Mouse (Mus musculus): Measurements from ENCODE around the gene Ccdc124.

Ccdc124 gene

DNA sequence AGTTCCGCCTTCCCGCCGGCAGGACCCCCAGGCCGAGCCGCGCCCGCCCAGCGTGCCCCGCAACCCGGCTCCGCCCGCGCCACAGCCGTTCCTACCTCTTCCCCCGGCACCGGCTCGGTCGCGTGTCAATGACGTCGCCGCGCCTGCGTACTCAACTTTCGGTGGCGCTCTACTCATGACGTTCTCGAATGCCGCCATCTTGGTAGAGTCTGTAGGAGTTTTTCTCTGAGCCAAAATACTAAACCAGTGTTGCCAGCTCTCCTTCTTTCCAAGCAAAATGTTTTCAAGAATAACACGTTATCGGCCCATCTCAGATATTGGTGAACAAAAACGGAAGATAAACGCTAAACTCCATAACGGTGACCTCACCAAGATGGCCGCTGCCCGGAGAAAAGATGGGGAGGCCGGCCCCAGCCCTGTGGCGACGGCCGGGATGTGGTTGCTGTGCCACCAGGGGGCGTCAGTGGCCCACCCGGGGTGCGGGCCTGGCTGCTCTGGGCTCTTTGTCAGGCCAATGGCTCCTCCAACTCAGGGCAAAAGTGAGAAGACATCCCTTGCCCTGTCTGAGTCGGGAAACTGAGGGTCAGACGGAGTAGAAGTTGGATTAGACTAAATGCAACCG is at the start of gene Ccdc124:
Gene Ccdc124, minus strand, starts transcription at position 572 of the 622 bp plus-strand sequence.
- peak; percentile 89 for DNase-seq (ENCODE audit: low spot score)

DNA sequence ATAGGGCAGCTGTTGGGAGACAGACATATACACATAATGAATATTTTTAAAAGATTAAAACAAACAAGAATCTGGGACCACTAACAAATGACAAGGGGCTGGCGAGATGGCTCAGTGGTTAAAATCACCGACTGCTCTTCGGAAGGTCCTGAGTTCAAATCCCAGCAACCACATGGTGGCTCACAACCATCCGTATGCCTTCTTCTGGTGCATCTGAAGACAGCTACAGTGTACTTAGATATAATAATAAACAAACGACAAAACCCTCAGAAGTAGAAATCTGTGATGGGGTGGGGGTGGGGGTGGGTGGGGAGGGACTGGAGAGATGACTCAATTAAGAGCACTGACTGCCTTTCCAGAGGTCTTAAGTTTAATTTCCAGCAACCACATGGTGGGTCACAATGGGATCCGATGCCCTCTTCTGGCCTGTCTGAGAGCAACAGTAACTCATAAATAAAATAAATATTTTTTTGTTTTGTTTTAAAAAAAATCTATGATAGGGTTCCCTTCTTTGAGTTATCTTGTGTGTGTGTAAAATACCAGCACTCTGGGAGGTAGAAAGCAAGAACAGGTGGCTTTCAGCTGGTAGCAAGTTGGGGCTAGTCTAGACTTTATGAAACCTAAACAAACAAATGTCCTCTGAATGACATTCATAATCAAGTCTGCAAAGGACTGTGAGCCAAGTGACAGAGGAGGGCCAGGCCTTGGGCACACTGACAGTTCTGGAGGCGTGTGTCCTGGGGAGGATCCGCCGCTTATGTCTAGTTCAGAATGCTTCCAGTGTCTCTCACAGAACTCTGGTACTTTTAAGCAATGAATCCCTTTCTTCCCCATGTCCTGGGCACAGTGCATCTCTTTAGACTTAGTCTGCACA is 46.6 kb upstream of the Ccdc124 start:
- DNase-seq (ENCODE audit: low spot score), result no peak

DNA sequence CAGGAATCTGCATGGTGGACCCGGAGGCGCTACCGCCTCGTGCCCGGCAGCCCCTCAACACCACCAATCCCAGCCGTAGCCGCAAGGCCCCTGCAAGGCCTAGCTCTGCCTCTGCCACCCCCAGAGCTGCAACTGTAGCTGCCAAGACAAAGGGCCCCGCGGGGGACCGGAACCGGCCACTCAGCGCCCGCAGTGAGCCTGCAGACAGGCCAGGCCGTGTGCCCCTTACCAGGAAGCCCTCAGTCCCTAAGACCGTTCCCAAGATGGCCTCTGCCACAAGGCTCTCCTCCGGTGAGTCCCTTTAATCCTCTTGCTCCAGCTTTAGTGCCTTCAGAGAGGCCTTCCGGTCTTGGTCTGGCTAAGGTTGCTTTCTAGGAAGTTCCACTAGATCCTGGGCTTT is 41.0 kb upstream of the Ccdc124 start:
- DNase-seq (ENCODE audit: low spot score), result no peak

DNA sequence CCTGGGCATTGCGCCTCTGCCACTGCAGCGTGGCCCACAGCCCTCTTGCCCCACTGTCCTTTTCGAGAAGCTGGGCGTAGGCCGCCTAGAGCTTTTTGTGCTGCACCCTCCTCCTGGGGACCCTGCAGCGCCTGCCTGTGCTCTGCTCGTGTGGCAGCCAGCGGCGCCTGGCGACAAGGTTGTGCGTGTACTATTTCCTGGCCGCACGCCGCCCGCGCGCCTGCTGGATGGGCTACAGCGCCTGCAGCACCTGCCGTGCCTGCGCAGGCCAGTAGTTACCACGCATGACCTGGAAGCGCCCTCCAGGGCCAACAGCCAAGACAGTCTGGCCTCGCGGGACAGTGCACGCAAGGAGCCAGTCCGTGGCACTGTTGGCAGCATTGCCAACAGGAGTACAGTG is 39.8 kb upstream of the Ccdc124 start:
- DNase-seq (ENCODE audit: low spot score), result no peak

DNA sequence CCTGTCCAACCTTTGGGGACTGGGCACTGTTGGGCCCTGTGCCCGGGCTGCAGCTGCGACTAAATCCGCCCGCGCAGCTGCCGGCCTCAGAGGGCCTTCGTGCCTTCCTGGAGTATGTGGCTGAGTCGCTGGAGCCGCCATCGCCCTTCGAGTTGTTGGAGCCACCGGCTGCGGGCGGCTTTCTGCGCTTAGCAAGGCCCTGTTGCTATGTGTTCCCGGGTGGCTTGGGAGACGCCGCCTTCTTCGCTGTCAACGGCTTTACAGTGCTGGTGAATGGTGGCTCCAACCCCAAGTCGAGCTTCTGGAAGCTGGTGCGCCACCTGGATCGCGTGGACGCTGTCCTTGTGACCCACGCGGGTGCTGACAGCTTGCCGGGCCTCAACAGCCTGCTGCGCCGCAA is 39.2 kb upstream of the Ccdc124 start:
- DNase-seq (ENCODE audit: low spot score), result no peak

DNA sequence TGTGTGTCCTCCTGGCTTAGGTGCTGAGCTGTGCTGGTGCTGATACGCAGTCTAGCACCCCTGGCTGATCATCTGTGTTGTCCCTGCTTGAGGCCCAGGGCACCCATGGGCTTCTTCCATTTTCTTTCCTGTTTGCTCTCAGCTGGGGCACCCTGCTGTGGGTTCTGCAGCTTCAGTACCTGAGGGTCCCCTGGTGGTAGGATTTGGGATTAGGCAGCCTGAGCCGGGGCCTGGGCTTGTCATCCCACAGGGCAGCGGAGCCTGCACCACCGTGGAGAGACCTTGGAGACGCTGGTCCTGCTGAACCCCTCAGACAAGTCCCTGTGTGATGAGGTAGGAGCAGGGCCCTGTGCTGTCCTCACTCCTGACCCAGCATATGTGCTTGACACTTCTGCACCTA is 37.9 kb upstream of the Ccdc124 start:
- no peak for DNase-seq (ENCODE audit: low spot score)

DNA sequence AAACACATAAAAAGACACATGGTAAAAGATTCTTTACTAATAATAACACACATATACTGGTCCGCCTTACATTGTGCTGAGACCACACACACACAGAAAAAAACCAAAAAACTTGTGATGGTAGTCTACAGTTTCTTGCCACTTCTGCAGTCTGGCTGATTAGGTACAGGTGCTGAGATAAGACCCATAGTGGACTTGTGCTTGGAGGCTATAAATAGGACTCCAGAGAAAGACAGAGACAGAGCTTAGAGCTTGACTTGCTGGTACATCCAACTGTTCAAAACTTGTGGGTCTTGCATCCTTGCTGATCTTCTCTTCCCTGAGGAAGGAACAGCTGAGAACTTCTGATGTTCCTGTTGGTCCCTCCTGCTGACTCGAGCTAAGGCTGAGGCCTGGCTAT is 33.8 kb upstream of the Ccdc124 start:
- no peak for DNase-seq (ENCODE audit: low spot score)

DNA sequence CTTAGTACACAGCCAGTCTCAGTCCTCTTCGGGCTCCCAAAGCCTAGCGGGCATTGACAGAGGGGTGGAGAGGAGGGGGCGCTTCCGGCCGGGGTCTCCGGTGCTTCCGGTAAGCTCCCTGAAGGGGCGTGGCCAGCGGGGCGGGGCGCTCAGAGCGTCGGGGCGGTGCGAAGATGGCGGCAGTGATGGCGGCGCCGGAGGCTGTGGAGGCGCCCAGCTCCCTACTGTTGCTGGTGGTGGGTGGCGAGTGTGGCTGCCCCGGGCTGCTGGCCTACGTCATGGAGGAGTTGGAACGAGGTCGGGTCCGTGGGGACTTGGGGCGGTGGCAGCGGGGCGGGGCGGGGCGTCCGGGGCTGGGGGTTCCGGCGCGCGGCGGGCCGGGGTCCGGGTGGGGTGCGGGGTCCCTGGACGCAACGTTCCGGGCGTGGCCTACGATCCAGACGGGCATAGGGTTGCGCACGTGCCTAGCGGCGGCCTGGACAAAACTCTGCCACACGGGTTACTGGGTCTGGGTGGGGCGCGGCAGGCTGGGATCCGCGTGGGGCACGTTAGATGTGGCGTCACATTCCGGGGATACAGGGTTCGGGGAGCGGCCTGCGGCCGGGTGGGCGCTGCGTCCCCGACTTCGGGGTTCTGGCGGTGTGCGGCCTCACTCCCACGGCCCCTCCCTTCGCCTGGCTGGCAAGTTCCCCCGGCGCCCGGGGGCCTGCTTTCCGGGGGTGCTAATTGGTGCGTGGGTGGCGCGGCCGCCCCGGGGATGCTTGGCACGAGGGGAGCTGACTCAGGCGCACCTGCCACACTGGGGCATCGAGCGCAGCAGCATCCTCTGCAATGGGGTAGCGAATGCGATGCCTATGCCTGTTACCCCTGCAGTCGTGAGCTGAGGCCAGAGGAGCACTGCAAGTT is 32.3 kb upstream of the Ccdc124 start, which contains the start of gene Map1s:
Gene Map1s, plus strand, starts transcription at position 102 of the 906 bp plus-strand sequence.
- DNase-seq (ENCODE audit: low spot score), result peak; percentile 62

DNA sequence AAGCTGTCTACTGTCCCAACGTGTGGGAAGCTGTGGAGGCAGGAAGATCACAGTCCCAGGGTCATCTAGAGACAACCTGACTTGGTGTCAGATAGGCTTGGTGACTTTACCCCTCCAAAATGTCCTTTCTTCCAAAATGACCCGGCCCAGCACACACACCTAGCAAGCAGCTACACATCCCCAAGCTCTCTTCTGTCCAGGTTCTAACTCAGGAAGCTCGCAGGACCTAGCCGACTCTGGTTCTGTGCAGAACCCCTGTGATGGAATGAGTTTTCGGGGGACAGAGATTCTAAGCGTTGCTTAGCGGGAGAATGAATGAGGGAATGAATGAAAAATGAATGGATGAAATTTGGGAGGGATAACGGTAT is 31.7 kb upstream of the Ccdc124 start:
- no peak for DNase-seq (ENCODE audit: low spot score)

DNA sequence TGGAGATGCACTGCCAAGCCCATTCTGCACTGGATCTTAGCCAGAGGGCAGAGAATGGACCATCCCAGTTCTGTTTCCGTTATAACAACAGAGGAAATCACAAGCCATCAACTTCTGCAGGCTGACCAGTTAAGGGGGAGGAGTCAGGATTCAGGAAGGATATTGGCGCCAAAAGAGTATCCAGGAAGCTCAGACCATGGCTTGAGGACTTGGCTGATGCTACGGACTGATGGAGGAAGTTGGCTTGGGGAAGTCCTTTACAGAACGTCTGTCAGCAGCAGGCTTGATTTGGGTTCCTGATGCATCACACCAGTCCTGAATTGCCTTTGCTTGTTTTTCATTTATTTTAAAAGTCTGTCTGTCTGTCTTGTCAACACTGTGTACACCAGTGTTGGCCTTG is 30.8 kb upstream of the Ccdc124 start:
- DNase-seq (ENCODE audit: low spot score), result no peak

DNA sequence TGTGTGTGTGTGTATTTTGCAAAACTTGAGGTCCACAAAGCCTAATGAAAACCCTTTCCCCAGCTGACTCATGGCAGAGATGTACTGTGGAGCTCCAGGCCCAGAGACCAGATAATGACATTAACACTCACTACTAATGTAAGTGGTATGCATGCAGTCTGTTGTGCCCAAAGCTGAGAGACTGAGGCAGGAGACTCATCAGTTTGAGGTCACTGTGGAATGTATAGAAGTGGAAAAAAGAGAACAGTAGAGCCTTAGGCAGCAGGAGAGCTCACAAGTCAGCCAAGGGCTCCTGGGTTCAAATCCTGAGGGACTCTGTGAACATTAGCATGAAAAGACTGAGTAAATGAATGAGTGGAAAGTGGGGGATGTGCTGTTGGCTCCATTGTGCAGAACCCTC is 29.8 kb upstream of the Ccdc124 start:
- DNase-seq (ENCODE audit: low spot score), result no peak

DNA sequence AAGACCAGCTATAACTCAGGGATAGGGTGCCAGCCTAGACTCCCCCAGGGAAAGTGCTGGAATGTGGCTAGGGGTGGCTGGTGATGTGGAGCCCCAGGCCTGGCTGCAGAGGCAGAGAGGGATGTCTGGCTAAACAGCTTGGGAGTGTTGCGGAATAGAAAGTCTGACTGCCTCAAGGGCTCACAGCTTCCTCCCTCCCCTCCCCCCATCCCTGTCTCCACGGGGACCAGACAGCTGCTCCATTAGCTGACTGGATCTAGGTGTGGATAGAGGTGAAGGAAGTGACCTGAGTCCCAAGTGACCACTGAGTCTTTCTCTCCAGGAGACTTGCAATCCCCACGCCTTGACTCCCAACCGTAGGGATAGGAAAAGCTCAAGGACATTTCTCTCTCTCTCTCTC is 29.4 kb upstream of the Ccdc124 start:
- no peak for DNase-seq (ENCODE audit: low spot score)

DNA sequence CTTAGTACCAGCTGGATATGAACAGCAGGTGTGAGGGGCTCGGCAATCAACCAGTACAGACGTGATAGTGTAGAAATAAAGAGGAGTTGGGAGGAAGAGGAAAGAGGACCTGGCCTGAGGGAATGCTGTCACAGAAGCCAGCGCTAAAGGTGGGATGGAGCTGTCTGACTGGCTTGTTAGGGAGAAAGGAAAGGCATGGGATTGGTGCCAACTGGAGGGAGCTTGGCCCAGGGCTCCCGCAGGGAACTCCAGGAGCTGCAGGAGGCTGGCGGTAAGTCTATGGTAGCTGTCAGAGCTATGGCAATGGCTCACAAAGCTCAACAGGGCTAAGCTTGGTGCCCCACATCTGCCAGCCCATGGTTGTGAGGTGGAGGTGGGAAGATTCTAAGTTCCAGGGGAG is 28.5 kb upstream of the Ccdc124 start:
- DNase-seq (ENCODE audit: low spot score), result no peak

DNA sequence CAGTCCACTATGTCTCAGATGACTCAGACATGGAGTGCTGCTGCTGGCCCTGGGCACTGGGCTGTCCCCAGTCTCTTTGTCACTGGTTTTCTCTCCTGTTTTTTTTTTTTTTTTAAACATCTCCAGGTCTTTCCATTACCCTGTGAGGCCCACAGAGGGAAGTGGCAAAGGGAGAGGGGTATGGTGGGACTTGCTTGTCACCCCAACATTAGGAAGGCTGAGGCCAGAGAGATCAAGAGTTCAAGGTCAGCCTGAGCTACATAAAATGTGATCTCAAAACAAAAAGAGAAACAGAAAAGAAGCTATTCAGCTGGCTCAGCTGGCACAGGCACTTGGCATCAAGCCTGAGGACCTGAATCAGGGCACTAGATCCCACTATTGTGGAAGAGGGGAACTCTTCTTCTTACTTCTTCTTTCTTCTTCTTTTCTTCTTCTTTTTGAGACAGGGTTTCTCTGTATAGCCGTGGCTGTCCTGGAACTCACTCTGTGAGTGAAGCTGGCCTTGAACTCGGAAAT is 27.2 kb upstream of the Ccdc124 start:
- DNase-seq (ENCODE audit: low spot score), result no peak

DNA sequence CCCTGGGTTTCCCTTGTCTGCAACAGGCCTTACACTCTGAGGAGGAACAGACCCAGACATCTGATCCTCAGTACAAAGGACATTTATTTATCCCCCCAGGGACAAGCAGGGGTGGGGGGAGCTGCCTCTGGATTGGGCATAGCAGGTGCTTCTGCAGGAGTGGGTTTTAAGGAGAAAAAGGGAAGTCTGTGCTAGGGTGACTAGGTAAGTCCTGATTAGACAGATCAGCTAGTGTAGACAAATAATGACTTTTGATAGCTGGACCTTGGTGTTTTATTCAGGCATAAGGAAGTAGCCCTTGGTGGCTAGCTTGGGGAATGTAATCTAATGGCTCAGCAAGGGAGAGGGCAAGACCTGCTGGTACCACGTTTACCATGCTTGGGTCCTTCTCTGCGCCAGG is 25.5 kb upstream of the Ccdc124 start:
- no peak for DNase-seq (ENCODE audit: low spot score)

DNA sequence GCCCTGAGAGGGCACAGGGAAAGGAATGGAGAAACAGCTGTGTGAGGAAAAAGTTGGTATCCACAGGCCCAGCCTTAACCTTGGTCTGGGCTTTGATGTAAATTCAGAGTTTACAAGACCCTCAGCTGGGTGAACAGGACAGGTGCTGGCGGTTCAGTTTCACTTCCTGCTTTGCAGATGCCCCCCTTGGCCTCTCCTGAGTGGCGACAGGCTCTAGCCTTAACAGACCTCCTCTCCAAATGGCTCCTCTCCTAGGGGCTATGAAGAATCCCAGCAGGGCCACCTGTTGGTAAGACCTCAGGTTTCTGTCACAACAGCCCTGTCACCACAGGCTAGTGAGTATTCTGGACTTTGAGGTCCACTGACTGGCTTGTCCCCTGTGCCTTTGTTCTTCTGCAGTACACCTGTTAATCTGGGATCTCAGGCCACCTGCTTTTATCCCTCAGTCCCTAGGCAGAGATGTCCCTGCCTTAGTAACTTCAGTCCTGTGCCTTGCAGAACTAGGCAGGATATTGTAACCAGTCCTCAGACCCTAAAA is 25.0 kb upstream of the Ccdc124 start:
- DNase-seq (ENCODE audit: low spot score), result no peak

DNA sequence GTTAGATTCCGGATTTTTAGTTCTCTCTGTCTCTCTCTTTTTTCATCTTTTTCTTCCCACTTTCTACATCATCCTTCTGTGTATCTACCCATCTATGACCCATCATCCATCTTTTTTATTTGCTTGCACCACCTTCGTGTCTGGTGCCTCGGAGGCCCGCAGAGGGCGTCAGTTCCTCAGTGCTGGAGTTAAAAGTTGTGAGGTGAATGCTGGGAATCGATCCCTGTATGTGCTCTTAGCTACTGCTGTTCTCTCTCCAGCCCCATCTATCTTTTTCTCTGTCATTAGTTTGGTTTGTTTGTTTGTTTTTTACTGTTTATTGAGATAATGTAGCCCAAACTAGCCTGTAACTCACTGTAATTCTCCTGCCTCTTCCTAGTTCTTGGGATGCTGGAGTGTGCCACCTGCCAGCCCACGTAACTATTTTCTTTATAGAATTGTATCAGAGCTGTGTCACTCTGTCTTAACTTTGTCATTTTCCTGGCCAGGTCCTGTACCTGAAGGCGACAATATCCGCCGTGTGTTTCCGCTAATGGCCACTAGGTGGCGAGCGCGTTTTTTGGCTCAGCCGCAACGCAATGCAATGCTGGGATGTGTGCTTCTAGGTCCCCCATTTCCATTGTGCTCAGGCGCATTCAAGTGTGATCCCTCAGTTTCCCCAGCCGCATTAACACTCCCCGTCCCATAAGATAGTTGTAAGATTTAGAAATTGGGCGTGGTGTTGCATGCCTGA is 24.1 kb upstream of the Ccdc124 start:
- no peak for DNase-seq (ENCODE audit: low spot score)

DNA sequence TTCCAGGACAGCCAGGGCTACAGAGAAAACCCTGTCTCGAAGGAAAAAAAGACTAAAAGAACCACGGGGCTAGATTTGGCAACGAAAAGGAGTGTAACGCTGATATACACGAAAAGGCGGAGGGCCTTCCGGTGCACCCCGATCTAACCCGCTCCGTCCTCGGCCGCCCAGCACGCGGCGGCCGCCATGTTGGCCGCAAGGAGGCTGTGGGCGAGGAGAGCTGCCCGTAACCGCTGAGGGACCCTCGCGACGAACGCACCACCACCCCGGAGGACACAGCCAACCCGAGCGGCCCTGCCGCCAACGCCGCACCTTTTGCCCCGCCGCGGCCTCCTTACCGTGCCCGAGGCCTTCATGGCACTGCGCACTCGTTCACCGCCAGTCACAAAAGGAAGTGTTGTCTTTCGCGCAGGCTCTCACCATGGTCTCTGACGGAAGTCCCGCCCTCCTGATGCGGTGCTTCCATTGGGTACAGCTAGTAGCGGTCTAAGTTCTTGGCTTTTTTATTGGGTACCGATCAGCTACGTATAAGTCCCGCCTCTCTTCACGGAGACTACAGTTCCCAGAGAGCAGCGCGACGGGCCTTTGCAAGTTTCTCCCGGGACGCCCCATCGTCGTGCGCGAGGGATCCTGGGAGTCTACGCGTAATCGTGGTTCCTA is 23.4 kb upstream of the Ccdc124 start, which contains the start of gene Rpl18a:
Gene Rpl18a, minus strand, starts transcription at position 392 of the 660 bp plus-strand sequence.
- peak; percentile 96 for DNase-seq (ENCODE audit: low spot score)

DNA sequence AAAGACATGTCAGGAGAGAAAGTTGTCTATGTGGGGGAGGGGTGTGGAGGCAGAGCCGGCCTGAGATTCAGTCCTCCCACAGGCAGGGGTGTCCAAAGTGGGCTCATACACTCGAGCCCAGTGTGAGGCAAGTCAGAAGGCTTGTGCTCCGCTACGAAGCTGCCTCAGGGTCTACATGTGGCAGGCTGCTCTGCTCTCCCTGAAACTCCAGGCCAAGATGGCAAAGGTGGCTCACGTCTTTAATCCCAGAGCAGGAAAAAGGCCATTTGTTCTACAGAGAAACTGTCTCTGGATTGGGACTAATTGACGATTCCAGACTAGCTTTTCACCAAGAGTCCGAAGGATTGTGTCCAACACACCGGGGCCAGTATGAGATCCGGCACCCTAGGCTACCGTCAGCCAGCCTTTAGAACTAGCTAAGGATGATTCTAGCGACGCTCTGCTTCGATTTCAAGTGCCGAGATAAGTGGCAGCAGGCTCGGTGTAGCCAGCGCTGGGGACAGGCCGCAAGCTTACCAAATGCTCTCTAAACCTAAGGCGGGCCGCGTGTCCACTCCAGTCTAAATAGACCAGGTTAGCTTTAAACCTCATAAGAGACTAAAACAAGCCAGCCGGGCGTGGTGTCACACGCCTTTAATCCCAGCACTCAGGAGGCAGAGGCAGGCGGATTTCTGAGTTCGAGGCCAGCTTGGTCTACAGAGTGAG is 22.7 kb upstream of the Ccdc124 start:
- no peak for DNase-seq (ENCODE audit: low spot score)

Data from ovary, adult 18-20 months (tissue).